Mouse (Mus musculus) lung, postnatal 36 days (tissue): ENCODE measurements around the gene Fbxo33.
"Not testable (repeated sequence)": the region's sequence is repeated elsewhere in the genome, so short reads cannot be mapped to it uniquely, and the experiment has no call there.

Source experiments
- DNase-seq: peaks from one replicate; pipeline ENCODE4 v3.0.0; 2022; ENCODE audit warnings: mixed read lengths

The Fbxo33 gene

GRCm38 (mm10) chr12:59219325-59220225 is at the start of gene Fbxo33:
TSS of gene Fbxo33 (minus strand) at chr12:59219725.
- DNase-seq, result peak; percentile 98

GRCm38 (mm10) chr12:59265942-59266231 is 46.4 kb upstream of the Fbxo33 start:
- no peak for DNase-seq

GRCm38 (mm10) chr12:59265207-59265941 is 45.8 kb upstream of the Fbxo33 start:
- DNase-seq, result no peak

- no peak for DNase-seq
These were observed 43.3 kb upstream of the Fbxo33 start for GRCm38 (mm10) chr12:59262841-59263240.

GRCm38 (mm10) chr12:59260798-59261197 is 41.3 kb upstream of the Fbxo33 start:
- DNase-seq, result no peak

- DNase-seq, result no peak
These were observed 40.8 kb upstream of the Fbxo33 start for GRCm38 (mm10) chr12:59260362-59260761.

- no peak for DNase-seq
These were observed 39.5 kb upstream of the Fbxo33 start for GRCm38 (mm10) chr12:59259015-59259414.

GRCm38 (mm10) chr12:59250259-59250827 is 30.8 kb upstream of the Fbxo33 start:
- DNase-seq, result no peak

GRCm38 (mm10) chr12:59248969-59249368 is 29.4 kb upstream of the Fbxo33 start:
- no peak for DNase-seq

GRCm38 (mm10) chr12:59241031-59241430 is 21.5 kb upstream of the Fbxo33 start:
- DNase-seq, result not testable (repeated sequence)

GRCm38 (mm10) chr12:59238434-59238833 is 18.9 kb upstream of the Fbxo33 start:
- DNase-seq, result no peak

GRCm38 (mm10) chr12:59228401-59228800 is 8.9 kb upstream of the Fbxo33 start:
- DNase-seq, result no peak

GRCm38 (mm10) chr12:59218640-59219321 is 744 bp downstream of the Fbxo33 start:
- peak; percentile 27 for DNase-seq

- DNase-seq, result no peak
These were observed 2.2 kb downstream of the Fbxo33 start for GRCm38 (mm10) chr12:59217331-59217730.

- no peak for DNase-seq
These were observed 2.8 kb downstream of the Fbxo33 start for GRCm38 (mm10) chr12:59216676-59217266.

GRCm38 (mm10) chr12:59216176-59216575 is 3.3 kb downstream of the Fbxo33 start:
- DNase-seq, result no peak

GRCm38 (mm10) chr12:59207814-59208213 is 11.7 kb downstream of the Fbxo33 start:
- no peak for DNase-seq

GRCm38 (mm10) chr12:59207000-59207390 is 12.5 kb downstream of the Fbxo33 start:
- DNase-seq, result no peak

GRCm38 (mm10) chr12:59206208-59206999 is 13.1 kb downstream of the Fbxo33 start:
- no peak for DNase-seq

GRCm38 (mm10) chr12:59205571-59205970 is 14.0 kb downstream of the Fbxo33 start:
- no peak for DNase-seq

- no peak for DNase-seq
These were observed 20.2 kb downstream of the Fbxo33 start for GRCm38 (mm10) chr12:59199361-59199760.

GRCm38 (mm10) chr12:59198750-59199149 is 20.8 kb downstream of the Fbxo33 start:
- DNase-seq, result no peak
